Mouse (Mus musculus) CH12.LX (cell line): ENCODE data around the gene Tasp1. TPM values are rescaled to one million over a fixed set of nuclear protein-coding genes. Genes with fewer than 3 reads are reported as not detected.
"Not testable (repeated sequence)": the region's sequence is repeated elsewhere in the genome, so short reads cannot be mapped to it uniquely, and the experiment has no call there.

Experiments
- DNase-seq: peaks from one replicate; pipeline ENCODE4 v3.0.0-alpha.2; 2013; ENCODE audit errors: extremely low read depth
- H3K27ac ChIP-seq: 2 replicates; pipeline ENCODE4 v1.5.1; 2012; ENCODE audit warnings: low read depth, mild to moderate bottlenecking, control low read depth, moderate library complexity; ENCODE audit not compliant: insufficient read depth
- H3K27me3 ChIP-seq: replicated peaks from 2 replicates; pipeline ENCODE3; 2012; ENCODE audit warnings: inconsistent platforms
- H3K36me3 ChIP-seq, 2 experiments: replicated peaks in 1 of 2; 2 replicates each; pipeline versions ENCODE3 to v1.6.1; 2012; ENCODE audit warnings: inconsistent platforms in 1 of 2, low read length in 1 of 2, mild to moderate bottlenecking in 1 of 2, mixed read lengths in 1 of 2, moderate library complexity in 1 of 2; ENCODE audit not compliant: control insufficient read depth in 1 of 2, insufficient read depth in 1 of 2
- H3K4me1 ChIP-seq, 2 experiments: 2 replicates each; pipeline ENCODE4 v1.6.1; 2012; ENCODE audit warnings: inconsistent platforms in 1 of 2, moderate library complexity in 1 of 2; ENCODE audit not compliant: insufficient read depth in 2 of 2, control insufficient read depth in 1 of 2
- H3K4me2 ChIP-seq: 2 replicates; pipeline ENCODE4 v1.6.1; 2012; ENCODE audit warnings: low read depth, mild to moderate bottlenecking, control low read depth; ENCODE audit not compliant: poor library complexity, insufficient read depth, severe bottlenecking
- H3K4me3 ChIP-seq, 3 experiments: fragments of 150-350 bp in 1 of 3; sonication (generic) in 1 of 3; replicated peaks in 1 of 3; 2 replicates each; pipeline versions ENCODE3 to v1.5.1; 2011 to 2012; ENCODE audit warnings: low read depth in 2 of 3, low read length in 2 of 3, mild to moderate bottlenecking in 2 of 3, moderate library complexity in 2 of 3, control low read depth in 1 of 3, improper control_type of control experiment in 1 of 3, inconsistent platforms in 1 of 3, mixed read lengths in 1 of 3; ENCODE audit not compliant: poor library complexity in 1 of 3
- H3K79me2 ChIP-seq: replicated peaks from 2 replicates; pipeline ENCODE4 v1.6.1; 2012; ENCODE audit warnings: mild to moderate bottlenecking, moderate library complexity; ENCODE audit not compliant: control insufficient read depth, poor library complexity, insufficient read depth, severe bottlenecking; ENCODE audit errors: extremely low read depth
- H3K9ac ChIP-seq: 2 replicates; pipeline ENCODE4 v1.6.1; 2012; ENCODE audit warnings: low read depth, mild to moderate bottlenecking, control low read depth, moderate library complexity; ENCODE audit not compliant: insufficient read depth
- H3K9me3 ChIP-seq: replicated peaks from 2 replicates; pipeline ENCODE3; 2012; ENCODE audit warnings: low read length, inconsistent platforms, mixed read lengths
- ELF1 ChIP-seq: IDR thresholded peaks from 2 replicates; pipeline ENCODE4 v1.6.1; 2014; ENCODE audit warnings: low read depth, mild to moderate bottlenecking, inconsistent platforms, low read length, improper control_type of control experiment
- EP300 ChIP-seq: IDR thresholded peaks from 2 replicates; pipeline ENCODE4 v1.6.1; 2011; ENCODE audit warnings: low read length, improper control_type of control experiment
- ETS1 ChIP-seq: conservative IDR thresholded peaks from 2 replicates; pipeline ENCODE4 v1.6.1; 2012; ENCODE audit warnings: low read depth, mild to moderate bottlenecking, inconsistent platforms, low read length, improper control_type of control experiment, moderate library complexity
- GABPA ChIP-seq: IDR thresholded peaks from 2 replicates; pipeline ENCODE4 v1.6.1; 2012; ENCODE audit warnings: low read depth, low read length, improper control_type of control experiment, inconsistent platforms; ENCODE audit not compliant: insufficient replicate concordance
- HCFC1 ChIP-seq: IDR thresholded peaks from 2 replicates; pipeline ENCODE4 v1.6.1; 2012; ENCODE audit warnings: low read depth, mild to moderate bottlenecking, inconsistent platforms, low read length, improper control_type of control experiment
- JUND ChIP-seq: conservative IDR thresholded peaks from 2 replicates; pipeline ENCODE4 v1.6.1; 2011; ENCODE audit warnings: low read depth, low read length, improper control_type of control experiment
- MAFK ChIP-seq: IDR thresholded peaks from 2 replicates; pipeline ENCODE4 v1.6.1; 2011; ENCODE audit warnings: low read length, improper control_type of control experiment; ENCODE audit not compliant: insufficient replicate concordance
- POLR2A ChIP-seq: IDR thresholded peaks from 2 replicates; pipeline ENCODE4 v1.6.1; 2011; ENCODE audit warnings: low read depth, mild to moderate bottlenecking, improper control_type of control experiment, low read length
- RCOR1 ChIP-seq: conservative IDR thresholded peaks from 2 replicates; pipeline ENCODE4 v1.6.1; 2012; ENCODE audit warnings: low read depth, mild to moderate bottlenecking, inconsistent platforms, low read length, improper control_type of control experiment
- SIN3A ChIP-seq: IDR thresholded peaks from 2 replicates; pipeline ENCODE4 v1.6.1; 2012; ENCODE audit warnings: low read length, improper control_type of control experiment, inconsistent platforms
- TCF12 ChIP-seq: IDR thresholded peaks from 2 replicates; pipeline ENCODE4 v1.6.1; 2014; ENCODE audit warnings: low read depth, mild to moderate bottlenecking, inconsistent platforms, low read length, improper control_type of control experiment
- UBTF ChIP-seq: IDR thresholded peaks from 2 replicates; pipeline ENCODE4 v1.6.1; 2012; ENCODE audit warnings: low read depth, mild to moderate bottlenecking, inconsistent platforms, low read length, improper control_type of control experiment, moderate library complexity
- USF1 ChIP-seq: IDR thresholded peaks from 2 replicates; pipeline ENCODE4 v1.6.1; 2014; ENCODE audit warnings: low read depth, mild to moderate bottlenecking, inconsistent platforms, low read length, improper control_type of control experiment
- ZC3H11A ChIP-seq: IDR thresholded peaks from 2 replicates; pipeline ENCODE4 v1.6.1; 2012; ENCODE audit warnings: low read depth, mild to moderate bottlenecking, inconsistent platforms, low read length, improper control_type of control experiment
- ZKSCAN1 ChIP-seq: IDR thresholded peaks from 2 replicates; pipeline ENCODE4 v1.6.1; 2012; ENCODE audit warnings: low read depth, inconsistent platforms, low read length, improper control_type of control experiment, borderline replicate concordance
- ZMIZ1 ChIP-seq: IDR thresholded peaks from 2 replicates; pipeline ENCODE4 v1.6.1; 2012; ENCODE audit warnings: low read depth, mild to moderate bottlenecking, inconsistent platforms, low read length, improper control_type of control experiment
- ZNF384 ChIP-seq: IDR thresholded peaks from 2 replicates; pipeline ENCODE4 v1.6.1; 2012; ENCODE audit warnings: low read depth, low read length, improper control_type of control experiment, inconsistent platforms
- dilution Hi-C: fragments of 300-500 bp; cut with MboI; formaldehyde crosslinking; loops from 2 replicates; pipeline ENCODE4 v1.14.3; 2020; ENCODE audit warnings: low sequenced_read_pairs; ENCODE audit not compliant: extremely low pct_unique_long_range_greater_than_20kb, extremely low pct_ligation_motif_present
- in situ Hi-C: fragments of 300-500 bp; cut with MboI; formaldehyde crosslinking; loops from 3 replicates; pipeline ENCODE4 v1.14.3; 2019; ENCODE audit warnings: low sequenced_read_pairs, low pct_ligation_motif_present, low pct_unique_long_range_greater_than_20kb, mixed read lengths
- polyA plus RNA-seq: library from polyadenylated mRNA; unstranded; fragments of >175 nt; gene quantifications from 2 replicates; pipeline ENCODE4 v1.2.1, GENCODE M21; 2012; ENCODE audit warnings: low read depth; ENCODE audit not compliant: insufficient read length
- total RNA-seq, 2 experiments: library from RNA; depleted of rRNA; stranded (reverse); fragments of 300-350 nt in 1 of 2; fragments of >200 nt in 1 of 2; gene quantifications; 2 replicates each; pipeline ENCODE4 v1.2.3; 2012 to 2014

The Tasp1 gene
- total and polyA plus RNA-seq, 3 experiments: 28.8 to 64.5 (median 28.9) TPM

- TF ChIP-seq ZKSCAN1: no peak
- no peak for TF ChIP-seq SIN3A
- no peak for TF ChIP-seq GABPA
- TF ChIP-seq RCOR1: no peak
- no peak for TF ChIP-seq USF1
- no peak for TF ChIP-seq TCF12
- no peak for TF ChIP-seq ETS1
- TF ChIP-seq UBTF: no peak
- no peak for TF ChIP-seq MAFK
- TF ChIP-seq ZC3H11A: no peak
- no peak for TF ChIP-seq JUND
- TF ChIP-seq ELF1: no peak
- TF ChIP-seq POLR2A: no peak
- no peak for TF ChIP-seq ZMIZ1
- no peak for TF ChIP-seq ZNF384
- TF ChIP-seq HCFC1: no peak
- TF ChIP-seq EP300: no peak
- no peak overlapping the region for H3K9ac ChIP-seq
Observed at GRCm38 (mm10) chr2:140080747-140081577, 14.4 kb upstream of the Tasp1 start.

GRCm38 (mm10) chr2:140079284-140079683 lies 12.7 kb upstream of the Tasp1 start:
- in situ Hi-C loops, H3K27ac ChIP-seq, DNase-seq, H3K27me3 ChIP-seq, H3K4me1 ChIP-seq, H3K36me3 ChIP-seq, H3K9ac ChIP-seq, H3K79me2 ChIP-seq, dilution Hi-C loops, H3K4me3 ChIP-seq, H3K4me2 ChIP-seq, H3K9me3 ChIP-seq: not testable (repeated sequence)

More at GRCm38 (mm10) chr2:140080747-140081577, 14.4 kb upstream of the Tasp1 start:
- dilution Hi-C loops: no loop called here
- Histone ChIP-seq H3K4me3 (no peak overlapping the region), H3K79me2 (no peaks in the 10 kb centered on the region), H3K4me2 (no peak overlapping the region), H3K4me1 (no peaks in the 10 kb centered on the region), H3K27me3 (no peaks in the 10 kb centered on the region), H3K36me3 (no peaks in the 10 kb centered on the region), H3K27ac (no peak overlapping the region), H3K9me3 (no peaks in the 10 kb centered on the region)
- DNase-seq: no peak
- in situ Hi-C loops: no loop called here
